Mouse (Mus musculus): Measurements from ENCODE around the gene Pkib. TPM values are rescaled to one million over a fixed set of nuclear protein-coding genes. Genes with fewer than 3 reads are reported as not detected.

The Pkib gene
- total RNA-seq (2023): 1 to 10 TPM; 5.4 to 9.6 TPM

DNA sequence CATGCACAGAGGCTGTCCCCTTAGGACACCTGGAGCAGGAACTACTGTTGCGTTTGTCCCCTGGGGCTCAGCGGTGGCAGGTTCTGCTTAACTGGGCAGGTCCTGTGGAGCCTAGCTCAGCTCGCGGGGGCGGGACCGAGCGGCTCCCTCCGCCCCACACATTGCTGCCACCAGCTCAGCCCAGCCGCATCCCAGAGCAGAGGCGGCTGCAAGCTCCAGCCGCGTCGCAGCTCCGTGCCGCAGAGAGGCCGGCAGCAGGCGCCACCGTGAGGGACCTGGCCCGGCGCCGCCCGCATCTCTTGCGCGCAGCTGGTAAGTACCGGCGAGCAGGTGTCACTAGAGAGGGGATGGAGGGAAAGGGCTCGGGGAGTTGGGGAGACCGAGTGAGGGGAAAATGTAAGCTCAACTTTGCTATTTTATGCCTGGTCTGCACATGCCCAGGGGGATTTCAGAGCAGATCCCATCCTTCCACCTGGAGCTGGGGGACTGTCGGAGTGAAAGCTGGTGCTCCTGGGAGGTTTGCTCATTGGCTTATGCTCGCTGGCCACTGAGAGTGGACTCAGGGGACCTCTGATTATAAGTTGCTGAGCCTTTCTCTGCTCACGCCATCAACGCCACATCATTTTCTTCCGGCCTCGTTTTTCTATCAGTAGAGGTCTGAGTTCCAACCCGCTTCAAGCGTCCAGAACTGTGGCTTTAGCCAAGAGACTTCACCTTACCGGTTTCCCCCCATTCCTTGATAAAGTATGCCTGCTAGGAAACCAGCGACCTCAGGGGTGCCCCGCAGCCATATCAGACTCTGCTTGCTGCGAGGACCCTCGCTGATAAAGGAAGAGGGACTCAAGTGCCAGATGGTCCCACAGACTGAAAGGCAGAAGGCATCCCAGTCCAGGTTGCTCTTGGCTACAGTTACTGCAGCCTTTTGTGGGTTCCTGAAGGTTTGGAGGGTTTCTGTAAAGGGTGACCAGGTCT, at the start of gene Pkib:
Gene Pkib (plus strand): TSS at position 86 of the 972 bp plus-strand sequence.

DNA sequence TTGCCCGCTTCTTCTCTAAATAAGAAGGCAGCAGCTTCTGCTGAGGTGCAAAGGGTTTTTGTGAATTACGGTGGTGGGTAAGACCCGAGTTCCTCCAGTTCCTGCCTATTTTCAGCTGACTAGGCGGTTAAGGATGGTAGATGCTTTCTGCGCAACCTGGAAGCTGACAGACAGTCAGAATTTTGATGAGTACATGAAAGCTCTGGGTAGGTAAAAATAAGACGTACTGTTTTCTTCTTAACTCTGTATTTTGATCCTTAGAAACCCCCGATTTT, 153.0 kb downstream of the Pkib start, which contains the start of gene Fabp7:
Gene Fabp7 (plus strand): TSS at position 6 of the 275 bp plus-strand sequence.

Other genes with a start within 250 kb of the Pkib start
- 10 to 100 TPM; 18.9 to 19.6 TPM for gene Hsf2, start 145.6 kb upstream of the Pkib start, total RNA-seq (2023)
- 100 to 1,000 TPM; 174 to 175 TPM for gene Serinc1, start 99.5 kb upstream of the Pkib start, total RNA-seq (2023)
- gene Fabp7, start 152.9 kb downstream of the Pkib start, total RNA-seq (2023): 1 to 10 TPM; 1.2 to 1.5 TPM
- gene Smpdl3a, start 162.4 kb downstream of the Pkib start, total RNA-seq (2023): 100 to 1,000 TPM; 333 to 401 TPM

Data from monocyte, adult 59 days (primary cell).